Mouse (Mus musculus): ENCODE results near the gene Thbs2.

GRCm38 (mm10) chr17:14701891-14702290, 7.9 kb upstream of the Thbs2 start:
- TF ChIP-seq ZNF384 (IDR thresholded peaks at IDR 0.05; ENCODE audit: low read depth, low read length) (no peak), CHD2 (IDR thresholded peaks at IDR 0.05; ENCODE audit: low read depth, low read length) (no peak)
